Mouse (Mus musculus): ENCODE measurements around the gene Sytl1.

Gene Sytl1

DNA sequence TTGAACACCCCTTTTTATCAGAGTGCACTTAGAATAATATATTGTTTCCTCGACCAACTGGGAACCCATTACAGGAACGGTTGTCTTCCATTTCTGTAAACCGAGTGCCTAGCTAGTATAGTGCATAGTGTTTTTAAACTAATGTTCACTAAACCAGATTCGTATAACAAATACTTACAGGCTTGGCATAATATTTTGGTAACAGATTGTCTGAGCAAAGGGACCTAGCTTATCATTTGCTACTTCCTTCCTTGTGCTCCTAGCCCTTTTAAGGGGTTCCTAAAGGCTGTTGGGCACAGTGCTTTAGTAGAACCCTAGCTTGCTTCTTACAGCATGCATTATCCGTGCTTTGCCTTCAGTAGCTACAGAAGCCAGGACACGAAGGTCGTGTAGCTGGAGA is 18.6 kb upstream of the Sytl1 start:
- intact Hi-C loops (cut with DNase I) = no loop called here

DNA sequence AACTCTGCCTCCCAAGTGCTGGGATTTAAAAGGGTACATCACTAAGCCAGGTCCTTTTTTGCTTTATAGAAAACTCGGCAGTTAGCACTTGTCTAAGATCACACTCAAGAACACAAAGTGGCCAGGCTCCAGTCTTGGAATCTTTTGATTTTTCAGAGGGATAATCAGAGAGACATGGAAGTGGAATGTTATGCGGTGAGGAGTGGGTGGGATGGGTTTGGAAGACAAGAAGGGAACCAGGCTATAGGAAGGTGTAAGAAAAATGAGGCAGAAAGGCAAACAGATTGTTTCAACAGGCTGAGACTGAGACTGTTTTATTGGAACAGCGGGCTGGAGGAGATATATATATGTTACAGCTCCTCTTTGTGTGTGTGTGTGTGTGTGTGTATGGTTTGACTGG is 15.6 kb upstream of the Sytl1 start:
- intact Hi-C loops (cut with DNase I) = loop anchor here (5.0 kb wide), 1 partner anchor 36 kb away; the partner anchor contains the start of gene Map3k6

DNA sequence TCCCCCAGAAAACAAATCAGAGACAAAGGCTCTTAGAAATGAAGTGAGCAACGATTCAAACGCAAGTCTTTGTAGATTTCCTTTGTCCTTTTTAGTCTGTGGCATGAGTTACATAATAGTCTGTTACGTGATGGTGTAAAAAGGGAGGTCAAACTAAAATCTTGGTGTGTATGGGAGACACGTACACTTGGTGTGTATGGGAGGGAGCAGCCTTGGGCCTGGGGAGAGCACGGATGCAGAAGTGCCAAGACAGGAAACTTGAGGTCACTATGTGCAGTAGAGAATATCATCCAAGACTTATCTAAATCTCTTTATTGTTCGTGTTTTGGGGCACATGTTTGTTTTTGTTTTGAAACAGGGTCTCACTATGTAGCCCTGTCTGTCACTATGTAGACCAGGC is 15.2 kb upstream of the Sytl1 start:
- intact Hi-C loops (cut with DNase I) = loop anchor here (5.0 kb wide), 1 partner anchor 36 kb away; the partner anchor contains the start of gene Map3k6

DNA sequence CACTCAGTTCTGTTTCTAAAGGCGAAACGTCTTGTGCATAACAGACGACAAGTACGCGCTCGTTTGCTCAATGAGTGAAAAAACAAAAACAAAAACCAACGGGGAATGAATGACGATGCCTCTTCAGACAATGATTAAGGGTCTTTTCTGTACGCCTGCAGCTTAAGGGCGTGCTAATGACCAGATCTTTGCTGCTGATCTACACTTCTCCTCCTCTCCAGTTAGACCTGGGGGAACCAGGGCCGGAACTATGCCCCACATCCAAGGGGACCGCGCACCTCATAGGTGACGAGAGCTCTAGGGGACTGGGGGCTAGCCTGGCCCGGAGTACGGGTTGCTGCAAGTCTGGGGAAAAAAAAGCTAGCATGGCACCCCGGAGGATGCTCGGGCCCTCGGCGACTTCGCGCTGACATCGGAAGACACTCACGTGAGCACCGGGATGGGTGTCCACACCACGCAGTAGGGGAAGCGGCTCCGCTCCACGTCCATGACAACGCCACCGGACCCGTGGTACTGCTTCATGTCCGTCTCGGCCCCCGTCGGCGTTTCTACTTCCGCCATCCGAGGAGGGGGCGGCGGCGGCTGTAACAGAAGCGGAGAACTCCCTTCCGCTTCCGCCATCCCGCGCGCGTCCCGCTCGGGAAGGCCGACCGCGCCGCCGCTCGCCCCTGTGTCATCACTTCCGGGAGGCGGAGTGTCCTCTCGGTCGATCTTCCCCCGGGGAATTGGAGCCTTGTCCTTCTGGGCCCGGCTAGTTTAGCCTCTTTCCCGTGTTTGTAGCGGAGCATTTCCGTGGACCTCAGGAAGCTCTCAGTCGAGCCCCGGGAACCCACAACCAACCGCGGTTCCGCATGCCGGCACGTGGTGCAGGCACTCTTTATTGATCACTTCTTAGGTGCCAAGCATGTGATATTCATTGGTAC is 14.5 kb upstream of the Sytl1 start, which contains the start of gene Tmem222:
Gene Tmem222, minus strand, starts transcription at position 689 of the 923 bp plus-strand sequence.
- intact Hi-C loops (cut with DNase I) = loop anchor here (5.0 kb wide), 1 partner anchor 35 kb away; the partner anchor contains the start of gene Map3k6

DNA sequence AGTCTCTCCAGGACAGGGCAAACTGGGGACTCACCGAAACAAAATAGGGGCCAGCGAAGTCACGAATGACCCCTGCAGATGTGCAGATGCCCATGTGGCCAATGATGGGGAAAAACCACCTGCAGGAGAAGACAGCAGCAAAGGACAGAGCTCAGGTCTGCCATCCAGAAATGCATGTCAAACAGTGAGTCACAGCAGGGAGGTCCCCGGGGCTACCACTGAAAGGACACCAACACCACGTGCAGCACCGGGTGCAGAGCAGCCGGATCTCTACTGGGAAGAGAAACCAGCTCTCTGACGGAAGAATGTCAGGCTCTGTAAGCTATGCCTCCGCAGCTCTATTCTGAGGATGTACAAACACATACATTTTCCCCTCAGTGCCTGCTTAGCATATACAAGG is 8.0 kb upstream of the Sytl1 start:
- intact Hi-C loops (cut with DNase I) = no loop called here

DNA sequence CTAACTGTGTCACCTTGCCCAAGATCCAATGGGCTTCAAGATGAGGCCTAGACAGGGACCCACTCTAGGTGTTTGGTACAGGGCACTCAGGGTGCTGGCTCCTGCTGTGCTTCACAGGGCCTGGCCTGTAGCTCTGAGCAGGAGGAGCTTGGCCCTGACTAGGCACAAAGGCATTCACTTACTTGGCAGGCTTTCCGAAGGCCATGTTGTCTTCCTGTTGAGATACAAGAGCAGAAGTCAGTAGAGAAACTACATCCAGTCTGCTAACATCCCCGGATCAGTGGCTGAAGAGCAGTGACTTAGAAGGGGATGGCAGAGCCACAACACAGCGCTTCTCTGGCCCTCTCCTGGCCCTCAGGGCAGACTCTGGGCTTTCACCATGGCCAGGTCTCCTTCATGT is 6.7 kb upstream of the Sytl1 start:
- intact Hi-C loops (cut with DNase I) = no loop called here

DNA sequence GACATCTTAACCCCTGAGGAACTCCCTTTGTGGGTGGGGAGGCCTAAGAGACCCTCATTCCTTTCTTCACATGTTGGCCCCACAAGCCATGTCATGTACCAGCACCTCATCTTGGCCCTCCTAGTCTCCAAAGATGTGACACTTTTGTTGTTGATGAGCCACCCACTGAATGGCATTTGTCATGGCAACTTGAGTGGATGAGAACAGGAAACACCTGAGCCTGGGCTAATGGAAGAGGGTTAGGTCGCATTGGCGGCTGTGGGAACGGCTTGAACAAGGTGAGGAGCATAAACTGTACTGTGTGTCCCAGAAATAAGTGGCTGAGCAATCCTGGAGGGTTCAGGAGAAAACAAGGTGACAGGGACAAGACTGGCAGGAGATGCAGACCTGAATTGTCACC is 6.0 kb upstream of the Sytl1 start:
- intact Hi-C loops (cut with DNase I) = no loop called here

DNA sequence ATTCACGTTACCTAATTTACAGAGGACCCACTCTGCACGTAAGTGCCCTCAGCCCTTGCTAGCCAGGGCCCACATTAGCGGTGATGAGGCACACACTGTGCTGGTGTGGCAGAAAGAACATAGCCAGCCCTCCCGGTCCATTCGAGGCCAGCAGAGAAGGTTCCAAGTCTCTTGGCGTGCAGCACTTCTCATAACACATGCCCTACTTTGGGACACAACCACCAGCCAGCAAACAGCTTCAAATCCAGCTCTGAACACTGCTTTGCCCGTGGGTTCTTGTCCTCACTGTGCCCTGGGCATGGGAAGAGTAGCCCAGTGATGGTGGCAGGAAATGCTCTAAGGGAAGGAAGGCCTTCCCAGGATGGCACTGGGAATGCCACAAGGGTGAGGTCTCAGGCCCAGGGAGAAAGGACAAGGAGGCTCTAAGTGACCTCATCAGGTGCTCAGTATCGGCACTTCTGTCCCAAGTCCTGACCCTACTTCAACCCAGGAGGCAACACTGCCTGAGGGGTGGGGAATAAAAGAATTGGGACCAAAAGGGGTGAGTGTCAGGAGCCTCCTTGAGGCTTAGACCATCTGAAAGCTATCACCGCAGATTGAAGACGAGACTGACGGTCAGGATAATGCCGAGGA is 3.5 kb upstream of the Sytl1 start:
- intact Hi-C loops (cut with DNase I) = no loop called here

DNA sequence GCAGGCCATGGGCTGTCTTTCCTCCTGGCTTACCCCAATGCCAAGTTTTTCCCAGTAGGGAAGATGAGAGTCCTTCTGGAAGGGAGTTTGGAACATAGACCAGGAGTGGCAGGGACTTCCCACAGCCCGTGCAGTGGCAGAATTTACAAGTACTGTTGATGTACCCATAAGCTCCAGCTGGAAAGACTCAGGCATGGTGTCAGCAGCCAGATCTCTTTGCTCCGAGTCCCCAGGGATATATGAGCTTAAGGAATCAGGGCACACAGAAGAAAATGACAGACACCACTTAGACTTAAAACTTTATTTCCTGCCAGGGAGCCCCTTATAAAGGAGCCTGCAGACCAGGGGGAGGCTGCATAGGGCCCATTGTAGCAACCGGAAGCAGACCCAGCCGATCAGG is 2.8 kb upstream of the Sytl1 start:
- intact Hi-C loops (cut with DNase I) = no loop called here

DNA sequence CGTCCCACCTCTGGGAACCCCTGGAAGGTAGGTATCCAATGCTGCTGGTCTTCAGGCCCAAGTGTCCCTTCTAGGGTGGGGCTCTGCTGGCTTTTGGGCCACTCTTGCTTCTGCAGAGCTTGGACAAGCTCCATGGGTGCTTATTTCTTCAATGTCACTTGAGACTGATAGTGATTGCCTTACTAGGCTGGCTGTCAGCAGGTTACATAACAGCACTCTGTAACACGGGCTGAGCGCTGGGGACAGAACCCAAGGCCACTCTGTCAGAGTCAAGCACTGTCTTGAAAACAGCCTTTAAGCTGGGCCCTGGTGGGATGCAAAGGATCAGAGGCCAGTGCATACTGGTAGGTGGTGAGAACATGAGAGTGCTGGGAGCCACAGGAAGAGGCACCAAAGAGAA is 2.4 kb upstream of the Sytl1 start:
- intact Hi-C loops (cut with DNase I) = no loop called here

DNA sequence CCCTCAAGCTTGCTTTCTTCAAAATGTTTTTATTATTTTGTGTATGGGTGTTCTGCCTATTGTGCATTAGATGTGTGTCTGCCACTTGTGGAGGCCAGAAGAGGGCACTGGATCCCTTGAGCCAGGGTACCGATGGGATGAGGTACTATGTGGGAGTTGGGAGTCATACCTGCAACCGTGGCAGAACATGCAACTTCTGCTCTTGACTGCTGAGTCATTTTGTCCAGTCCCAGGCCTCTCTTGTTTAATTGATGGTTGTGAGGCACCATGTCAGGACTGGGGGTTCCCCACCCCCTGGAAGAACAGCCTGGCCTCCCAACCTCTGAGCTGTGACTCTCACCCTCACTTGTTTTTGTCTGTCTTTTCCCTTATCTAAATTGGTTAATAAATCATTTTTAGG is 1.6 kb upstream of the Sytl1 start:
- intact Hi-C loops (cut with DNase I) = no loop called here

DNA sequence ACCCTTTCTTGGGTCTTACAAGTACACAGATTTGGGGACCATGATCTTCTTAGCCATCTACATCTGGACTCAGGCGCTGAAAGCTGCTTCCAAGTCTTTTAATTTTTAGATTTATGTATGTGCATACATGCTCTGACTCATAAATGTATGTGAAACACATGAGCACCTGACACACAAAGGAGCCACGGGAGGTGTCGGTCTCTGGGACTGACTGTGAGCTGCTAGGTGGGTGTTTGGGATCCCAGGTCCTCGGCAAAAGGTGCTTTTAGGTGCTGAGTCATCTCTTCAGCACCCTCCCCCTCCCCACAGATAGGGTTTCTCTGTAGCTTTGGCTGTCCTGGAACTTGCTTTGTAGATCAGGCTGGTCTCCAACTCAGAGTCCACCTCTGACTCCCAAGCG is 843 bp upstream of the Sytl1 start:
- intact Hi-C loops (cut with DNase I) = no loop called here

DNA sequence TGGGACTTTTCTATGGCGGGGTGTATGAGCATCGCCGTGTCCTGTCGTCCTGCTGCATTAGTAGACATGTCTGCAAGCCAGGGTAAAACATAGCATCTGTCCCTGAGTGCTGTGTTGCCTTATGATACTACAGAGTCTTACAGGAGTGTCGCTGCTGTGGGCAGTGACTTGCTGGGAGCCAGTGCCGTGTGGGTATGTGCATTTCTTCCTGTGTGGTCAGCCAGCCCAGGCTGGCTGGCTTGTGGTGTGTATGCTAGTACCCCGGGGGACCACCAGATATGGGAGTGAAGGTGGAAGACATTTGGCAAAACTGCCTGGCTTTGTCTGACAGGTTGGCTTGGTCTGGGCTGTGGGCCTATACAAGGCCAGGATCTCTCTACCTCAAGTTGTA is 543 bp downstream of the Sytl1 start:
- intact Hi-C loops (cut with DNase I) = no loop called here

DNA sequence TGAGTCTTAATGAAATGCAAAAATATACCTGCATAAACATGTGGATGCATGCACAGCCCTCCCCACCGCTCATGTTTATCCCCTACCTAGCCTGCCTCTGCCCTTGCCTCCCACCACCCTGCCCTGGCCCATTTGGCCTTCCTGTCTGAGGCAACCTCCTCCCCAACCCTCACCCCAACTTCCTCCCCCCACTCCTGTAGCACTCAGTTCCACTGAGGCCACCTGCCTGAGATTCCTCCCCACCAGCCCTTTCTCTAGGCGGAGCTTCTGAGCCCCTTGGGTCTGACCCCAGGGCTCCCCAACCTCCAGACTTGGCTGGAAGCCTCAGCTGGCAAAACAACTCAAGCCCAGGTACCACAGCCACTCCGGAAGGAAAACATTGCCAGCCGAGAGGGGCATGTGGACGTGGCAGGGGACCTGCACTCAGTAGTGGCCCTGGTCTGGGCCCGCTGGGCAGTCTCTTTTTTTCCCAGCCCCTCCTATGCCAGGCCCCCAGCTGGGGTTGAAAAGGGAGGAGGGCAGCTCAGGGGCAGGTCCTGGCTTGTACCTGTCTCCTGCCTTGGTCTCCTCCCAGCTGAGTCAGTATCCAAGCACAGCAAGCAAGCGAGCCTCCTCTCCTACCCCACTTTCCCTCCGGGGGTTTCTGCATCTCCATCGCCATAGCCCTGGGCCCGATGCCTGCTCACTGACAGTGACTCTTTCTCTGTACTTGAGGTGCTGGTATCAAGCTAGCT is 1.1 kb downstream of the Sytl1 start:
- intact Hi-C loops (cut with DNase I) = no loop called here

DNA sequence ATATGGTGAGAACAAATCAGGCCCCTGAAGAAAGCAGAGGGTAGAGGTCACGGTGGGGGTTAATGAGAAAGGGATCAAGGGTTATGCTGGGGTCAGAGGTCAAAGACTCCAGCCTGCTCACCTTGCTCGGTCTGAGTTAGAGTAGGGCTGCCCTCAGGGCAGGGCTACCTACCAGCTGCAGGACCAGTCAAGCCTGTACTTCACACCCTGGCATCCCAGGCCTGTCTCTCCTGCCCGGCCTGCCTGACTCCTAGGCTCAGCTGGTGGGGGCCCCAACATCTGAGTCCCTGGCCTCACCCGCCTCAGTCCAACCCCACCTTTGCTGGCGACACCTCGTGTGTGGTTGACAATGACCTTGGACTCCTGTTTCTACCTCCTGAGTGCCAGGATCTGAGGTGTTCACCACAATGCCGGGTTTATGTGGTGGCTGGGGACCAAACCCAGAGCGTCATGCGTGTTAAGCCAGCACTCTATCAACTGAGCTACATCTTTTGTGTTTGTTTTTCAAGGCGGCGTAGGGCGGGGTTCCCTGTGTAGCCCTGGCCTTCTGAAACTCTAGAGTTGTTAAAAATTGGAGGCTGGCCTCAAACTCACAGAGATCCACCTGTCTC is 5.0 kb downstream of the Sytl1 start:
- intact Hi-C loops (cut with DNase I) = no loop called here

DNA sequence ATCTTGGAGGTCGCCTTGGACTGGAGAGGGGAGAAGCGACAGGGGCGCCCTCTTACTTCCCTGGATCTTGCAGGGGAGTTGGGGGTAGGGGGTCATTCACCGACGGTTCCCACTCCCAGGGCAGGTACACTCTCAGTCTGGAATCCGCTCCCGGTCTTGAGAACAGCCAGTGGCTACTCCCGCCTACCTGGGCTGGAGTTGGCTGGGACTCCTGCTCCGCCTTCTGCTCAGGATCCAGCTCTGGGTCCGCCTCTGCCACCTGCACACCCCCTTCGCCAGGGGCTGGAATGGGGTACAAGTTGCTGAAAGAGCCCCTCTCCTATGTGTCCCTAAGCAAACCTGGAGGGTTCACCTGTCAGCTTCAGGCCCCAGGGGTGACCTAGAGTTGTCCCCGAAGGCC is 5.7 kb downstream of the Sytl1 start:
- intact Hi-C loops (cut with DNase I) = no loop called here

DNA sequence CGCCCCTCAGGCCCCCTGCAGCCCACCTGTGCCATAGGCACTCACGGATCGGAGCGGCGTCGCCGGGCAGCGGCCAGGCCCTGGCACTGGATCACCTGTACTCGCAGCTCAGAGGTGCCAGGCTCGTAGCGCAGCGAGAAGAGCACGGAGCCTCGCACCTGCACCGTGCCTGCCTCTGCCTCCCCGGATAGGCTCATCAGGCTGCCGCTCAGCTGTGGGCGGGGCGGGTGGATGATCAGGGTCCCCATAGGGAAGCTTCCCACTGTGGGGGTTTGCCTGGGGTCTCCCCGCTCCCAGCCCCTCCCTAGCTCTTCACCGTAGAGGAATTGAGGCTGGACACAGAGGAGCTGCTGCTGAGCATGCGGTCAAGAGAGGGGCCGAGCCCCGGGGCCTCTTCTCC is 6.1 kb downstream of the Sytl1 start:
- intact Hi-C loops (cut with DNase I) = no loop called here

DNA sequence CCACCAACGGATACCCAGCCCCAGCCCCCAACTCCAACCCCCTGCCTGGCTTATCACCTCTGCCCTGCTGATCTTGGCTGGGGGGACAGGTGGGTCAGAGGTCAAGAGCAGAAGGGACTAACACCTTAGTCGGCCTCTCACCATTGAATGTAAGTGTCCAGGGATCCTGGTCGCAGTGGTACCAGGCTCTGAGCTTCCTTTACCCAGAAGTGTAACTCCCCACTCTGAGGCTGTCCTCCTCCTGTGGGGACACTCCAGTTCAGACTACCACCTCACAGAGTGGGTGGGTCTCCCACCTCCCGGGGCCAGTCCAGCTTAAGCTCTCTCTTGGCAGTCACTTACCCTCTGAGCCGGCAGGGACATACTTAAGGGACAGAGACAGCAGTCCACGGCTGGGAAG is 7.5 kb downstream of the Sytl1 start:
- intact Hi-C loops (cut with DNase I) = no loop called here

DNA sequence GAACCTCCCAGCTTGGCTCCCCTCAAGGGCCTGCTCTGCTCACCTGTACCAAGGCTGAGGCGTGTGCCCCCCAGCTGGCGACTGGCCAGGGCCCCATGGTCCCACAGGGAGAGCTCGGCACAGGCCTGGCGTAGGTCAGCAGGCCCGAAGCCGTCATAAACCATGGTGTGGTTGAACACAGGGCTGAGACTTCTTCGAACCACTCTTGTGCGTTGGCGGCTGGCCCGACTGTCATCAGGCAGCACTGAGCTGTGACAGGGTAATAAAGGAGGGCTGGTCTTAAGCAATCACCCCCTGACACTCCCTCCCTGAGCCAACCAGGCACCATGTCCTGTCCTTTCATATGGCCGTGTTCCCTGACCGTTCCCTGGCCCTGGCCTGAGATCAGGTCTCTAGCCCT is 9.5 kb downstream of the Sytl1 start:
- intact Hi-C loops (cut with DNase I) = no loop called here

DNA sequence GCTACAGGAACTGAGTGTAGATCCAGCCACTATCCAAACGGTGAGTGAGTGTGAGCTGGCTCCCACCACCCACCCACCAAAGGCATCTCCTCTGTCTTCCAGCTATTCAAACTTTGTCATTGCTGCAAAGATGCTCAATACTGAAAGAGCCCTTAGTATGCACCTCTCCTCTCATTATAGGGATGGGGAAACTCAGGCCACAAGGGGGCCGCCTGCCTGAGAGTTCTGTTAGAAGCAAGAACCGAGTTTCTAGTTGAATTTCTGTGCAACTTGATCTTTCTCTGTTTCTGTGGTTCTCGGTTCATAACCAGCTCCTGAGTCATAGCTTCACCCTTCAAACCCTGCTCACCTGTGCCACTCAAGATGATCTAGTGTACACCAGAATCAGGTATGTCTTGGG is 10.8 kb downstream of the Sytl1 start:
- intact Hi-C loops (cut with DNase I) = no loop called here

DNA sequence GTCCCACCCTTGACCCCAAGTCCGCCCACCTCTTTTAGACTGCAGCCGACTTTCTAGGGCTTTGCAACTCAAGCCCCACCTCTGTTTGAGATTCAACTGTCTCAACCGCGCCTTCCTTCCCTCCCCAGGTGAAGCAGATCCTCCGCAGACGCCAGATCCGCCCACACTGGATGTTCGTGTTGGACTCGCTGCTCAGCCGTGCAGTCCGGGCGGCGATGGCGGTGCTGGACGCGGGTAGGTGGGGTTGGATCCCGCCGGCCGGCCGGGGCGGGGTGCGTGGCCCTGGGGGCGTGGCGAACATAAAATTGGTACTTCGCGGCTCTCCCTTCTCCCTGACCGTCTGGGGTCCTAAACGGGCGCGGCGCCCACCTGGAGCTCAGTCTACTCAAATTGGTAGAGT is 11.7 kb downstream of the Sytl1 start:
- intact Hi-C loops (cut with DNase I) = no loop called here

DNA sequence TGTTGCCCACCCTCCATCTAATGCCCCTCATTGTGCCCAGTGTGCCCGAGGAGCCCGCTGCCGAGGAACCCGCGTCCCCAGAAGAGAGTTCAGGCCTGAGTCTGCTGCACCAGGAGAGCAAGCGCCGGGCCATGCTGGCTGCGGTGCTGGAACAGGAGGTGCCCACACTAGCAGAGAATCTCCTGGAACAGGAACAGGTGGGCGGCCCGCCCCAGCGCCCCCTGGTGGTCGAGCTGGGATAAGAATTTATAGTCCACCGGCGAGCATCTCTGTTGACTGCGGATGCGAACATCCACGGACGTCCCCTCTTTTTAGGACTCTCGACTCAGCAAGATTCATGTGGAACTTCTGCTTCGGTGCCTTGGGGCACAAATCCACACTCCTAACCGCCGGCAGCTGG is 12.3 kb downstream of the Sytl1 start:
- intact Hi-C loops (cut with DNase I) = no loop called here
